Mouse (Mus musculus) embryonic facial prominence, embryonic 13.5 days (tissue): Measurements from ENCODE around the gene Xrcc6. TPM values are rescaled to one million over a fixed set of nuclear protein-coding genes. Genes with fewer than 3 reads are reported as not detected.
"Not testable (repeated sequence)": the region's sequence is repeated elsewhere in the genome, so short reads cannot be mapped to it uniquely, and the experiment has no call there.

ENCODE experiments used
- ATAC-seq: fragments of 200-750 bp; cut with Nextera tagmentation; 2 replicates; pipeline ENCODE4 v1.8.0; 2017; ENCODE audit warnings: low read depth; ENCODE audit not compliant: insufficient number of reproducible peaks, insufficient read depth, low FRiP score, low TSS enrichment
- H3K27ac ChIP-seq: fragments of 300-500 bp; sonication (generic); 2 replicates; pipeline ENCODE4 v1.5.1; 2015; ENCODE audit warnings: moderate library complexity, mild to moderate bottlenecking, inconsistent platforms
- H3K27me3 ChIP-seq: fragments of 300-500 bp; sonication (generic); 2 replicates; pipeline ENCODE4 v1.6.1; 2015; ENCODE audit warnings: mild to moderate bottlenecking, inconsistent platforms
- H3K36me3 ChIP-seq: fragments of 300-500 bp; sonication (generic); 2 replicates; pipeline ENCODE4 v1.6.1; 2015; ENCODE audit warnings: mild to moderate bottlenecking, inconsistent platforms
- H3K4me1 ChIP-seq: fragments of 300-500 bp; sonication (generic); 2 replicates; pipeline ENCODE4 v1.6.1; 2015; ENCODE audit warnings: inconsistent platforms
- H3K4me2 ChIP-seq: fragments of 300-500 bp; sonication (generic); 2 replicates; pipeline ENCODE4 v1.6.1; 2015; ENCODE audit warnings: moderate library complexity, mild to moderate bottlenecking, inconsistent platforms
- H3K4me3 ChIP-seq: fragments of 300-500 bp; sonication (generic); 2 replicates; pipeline ENCODE4 v1.5.1; 2015; ENCODE audit warnings: mild to moderate bottlenecking, inconsistent platforms
- H3K9ac ChIP-seq: fragments of 300-500 bp; sonication (generic); 2 replicates; pipeline ENCODE4 v1.6.1; 2015; ENCODE audit warnings: mild to moderate bottlenecking, inconsistent platforms
- H3K9me3 ChIP-seq: fragments of 300-500 bp; sonication (generic); 2 replicates; pipeline ENCODE4 v1.6.1; 2016; ENCODE audit warnings: inconsistent platforms
- WGBS: fragments of 180-500 bp; shearing (Covaris S2); methylation state at CpG from one replicate; pipeline ENCODE4 v1.1.7; 2015; ENCODE audit warnings: mixed read lengths; 5-methylcytosine and 5-hydroxymethylcytosine counted together
- polyA plus RNA-seq: library from polyadenylated mRNA; unstranded; fragments of >200 nt; fragmentation: Nextera tagmentation; extraction: Ambion mirVana; gene quantifications from 2 replicates; pipeline ENCODE4 v1.2.1, GENCODE M21; 2015

Gene Xrcc6
- polyA plus RNA-seq, 1 experiment from 2014 or later = 98.2 TPM

GRCm38 (mm10) chr15:81967821-81968220 is 19.8 kb upstream of the Xrcc6 start:
- peaks cover 5% of the 10 kb centered on the region; the same call in 1 of the 2 replicates for H3K9me3 ChIP-seq
- H3K27ac ChIP-seq = no peak overlapping the region
- H3K4me2 ChIP-seq = no peak overlapping the region
- H3K4me1 ChIP-seq = peaks cover 6% of the 10 kb centered on the region; the same call in 1 of the 2 replicates
- WGBS = 89% methylated on average over 5 of the region's 5 CpGs
- H3K27me3 ChIP-seq = no peaks in the 10 kb centered on the region
- H3K36me3 ChIP-seq = no peaks in the 10 kb centered on the region
- H3K9ac ChIP-seq = no peak overlapping the region
- ATAC-seq = no peak
- no peak overlapping the region for H3K4me3 ChIP-seq

GRCm38 (mm10) chr15:81968447-81968846 is 19.2 kb upstream of the Xrcc6 start:
- peaks cover 6% of the 10 kb centered on the region; the same call in 1 of the 2 replicates for H3K4me1 ChIP-seq
- H3K27ac ChIP-seq = peak overlapping the region; percentile 4; the same call in 1 of the 2 replicates
- no peak overlapping the region for H3K4me3 ChIP-seq
- H3K4me2 ChIP-seq = no peak overlapping the region
- H3K9me3 ChIP-seq = peaks cover 5% of the 10 kb centered on the region
- no peaks in the 10 kb centered on the region for H3K27me3 ChIP-seq
- no peak overlapping the region for H3K9ac ChIP-seq
- no peak for ATAC-seq
- 48% methylated on average over 2 of the region's 2 CpGs for WGBS
- no peaks in the 10 kb centered on the region for H3K36me3 ChIP-seq

- WGBS = 50% methylated on average over 7 of the region's 7 CpGs
- ATAC-seq = no peak
Observed at GRCm38 (mm10) chr15:81969173-81969572, 18.5 kb upstream of the Xrcc6 start.

GRCm38 (mm10) chr15:81969635-81970034 is 18.0 kb upstream of the Xrcc6 start:
- not testable (repeated sequence) for H3K4me2 ChIP-seq, ATAC-seq, H3K27ac ChIP-seq, H3K27me3 ChIP-seq, H3K9ac ChIP-seq, H3K4me1 ChIP-seq, H3K36me3 ChIP-seq, H3K9me3 ChIP-seq, H3K4me3 ChIP-seq
- WGBS = 73% methylated on average over 6 of the region's 6 CpGs

More at GRCm38 (mm10) chr15:81969173-81969572, 18.5 kb upstream of the Xrcc6 start:
- no peaks in the 10 kb centered on the region for H3K36me3 ChIP-seq
- H3K4me2 ChIP-seq = no peak overlapping the region
- H3K9ac ChIP-seq = no peak overlapping the region
- H3K4me1 ChIP-seq = peaks cover 6% of the 10 kb centered on the region; the same call in 1 of the 2 replicates
- no peak overlapping the region for H3K4me3 ChIP-seq
- H3K27me3 ChIP-seq = no peaks in the 10 kb centered on the region
- H3K27ac ChIP-seq = no peak overlapping the region
- peaks cover 5% of the 10 kb centered on the region for H3K9me3 ChIP-seq

GRCm38 (mm10) chr15:81970498-81970897 is 17.1 kb upstream of the Xrcc6 start:
- H3K9me3 ChIP-seq, H3K27ac ChIP-seq, H3K4me3 ChIP-seq, H3K36me3 ChIP-seq, H3K27me3 ChIP-seq, H3K4me2 ChIP-seq, H3K9ac ChIP-seq, ATAC-seq, H3K4me1 ChIP-seq: not testable (repeated sequence)
- WGBS = 90% methylated on average over 4 of the region's 4 CpGs

GRCm38 (mm10) chr15:81975156-81975555 is 12.5 kb upstream of the Xrcc6 start:
- H3K27me3 ChIP-seq, H3K4me2 ChIP-seq, H3K36me3 ChIP-seq, H3K4me3 ChIP-seq, H3K27ac ChIP-seq, ATAC-seq, H3K9me3 ChIP-seq, H3K9ac ChIP-seq, H3K4me1 ChIP-seq: not testable (repeated sequence)
- WGBS = 91% methylated on average over 8 of the region's 8 CpGs

- Histone ChIP-seq H3K4me3 (no peak within 1 kb of the TSS), H3K36me3 (no peaks in the 10 kb centered on the region), H3K27me3 (no peaks in the 10 kb centered on the region), H3K27ac (no peak within 1 kb of the TSS), H3K4me2 (no peak within 1 kb of the TSS), H3K9me3 (no peaks in the 10 kb centered on the region), H3K9ac (no peak within 1 kb of the TSS), H3K4me1 (no peaks in the 10 kb centered on the region)
- no peak for ATAC-seq
- whole genome bisulfite sequencing = 93% methylated on average over 23 of the region's 23 CpGs
Observed at GRCm38 (mm10) chr15:81980321-81980720, 7.3 kb upstream of the Xrcc6 start, which contains the start of gene 1700029P11Rik. 1700029P11Rik (plus strand) TSS chr15:81980540.

- Histone ChIP-seq H3K27ac (no peak overlapping the region), H3K27me3 (no peaks in the 10 kb centered on the region), H3K9ac (no peak overlapping the region), H3K4me3 (no peak overlapping the region), H3K4me2 (no peak overlapping the region), H3K9me3 (no peaks in the 10 kb centered on the region), H3K4me1 (no peaks in the 10 kb centered on the region), H3K36me3 (no peaks in the 10 kb centered on the region)
- 40% methylated on average over 1 of the region's 1 CpGs for WGBS
- ATAC-seq = no peak
Observed at GRCm38 (mm10) chr15:81982173-81982572, 5.5 kb upstream of the Xrcc6 start.

GRCm38 (mm10) chr15:81985267-81986161 is 2.1 kb upstream of the Xrcc6 start:
- ATAC-seq = no peak
- WGBS = 57% methylated on average over 2 of the region's 2 CpGs
- Histone ChIP-seq H3K36me3 (no peaks in the 10 kb centered on the region), H3K9ac (no peak overlapping the region), H3K27ac (no peak overlapping the region), H3K27me3 (no peaks in the 10 kb centered on the region), H3K4me3 (no peak overlapping the region), H3K4me2 (no peak overlapping the region), H3K9me3 (no peaks in the 10 kb centered on the region), H3K4me1 (no peaks in the 10 kb centered on the region)

- Histone ChIP-seq H3K27me3 (no peaks in the 10 kb centered on the region), H3K4me1 (no peaks in the 10 kb centered on the region), H3K9me3 (no peaks in the 10 kb centered on the region), H3K4me3 (no peak overlapping the region), H3K27ac (no peak overlapping the region), H3K4me2 (no peak overlapping the region), H3K9ac (no peak overlapping the region), H3K36me3 (peaks cover 20% of the 10 kb centered on the region)
- 47% methylated on average over 11 of the region's 11 CpGs for WGBS
- no peak for ATAC-seq
Observed at GRCm38 (mm10) chr15:81989371-81990062, 1.9 kb downstream of the Xrcc6 start.

GRCm38 (mm10) chr15:81990549-81990948 is 2.9 kb downstream of the Xrcc6 start:
- ATAC-seq = no peak
- WGBS = 42% methylated on average over 7 of the region's 7 CpGs

More at GRCm38 (mm10) chr15:81990549-81990948, 2.9 kb downstream of the Xrcc6 start:
- H3K27me3 ChIP-seq = no peaks in the 10 kb centered on the region
- H3K36me3 ChIP-seq = peaks cover 30% of the 10 kb centered on the region
- H3K27ac ChIP-seq = no peak overlapping the region
- no peak overlapping the region; the same call in 1 of the 2 replicates for H3K9ac ChIP-seq
- no peaks in the 10 kb centered on the region for H3K9me3 ChIP-seq
- H3K4me2 ChIP-seq = no peak overlapping the region
- no peaks in the 10 kb centered on the region for H3K4me1 ChIP-seq
- no peak overlapping the region for H3K4me3 ChIP-seq
